Mouse (Mus musculus): ENCODE measurements at regions not wholly inside any gene's neighbourhood (a gene's known extent, or its start where the extent isn't known, plus 50 kb on each side); places are given as distances from the start of the nearest gene placed in this dataset.

GRCm38 (mm10) chr1:114287349-114287748 is 1397.2 kb upstream of the Cntnap5a start:
- H3K27me3 ChIP-seq (ENCODE audit: control insufficient read depth, insufficient read depth, low read length): no peaks in the 10 kb centered on the region
- H3K9me3 ChIP-seq (ENCODE audit: control insufficient read depth, low read length): no peaks in the 10 kb centered on the region
- H3K4me3 ChIP-seq (replicated peaks; ENCODE audit: low read length): no peak overlapping the region
- no peaks in the 10 kb centered on the region for H3K36me3 ChIP-seq (ENCODE audit: control insufficient read depth, insufficient read depth, low read length)
- H3K27ac ChIP-seq (replicated peaks; ENCODE audit: low read depth, low read length): no peak overlapping the region
- DNase-seq (ENCODE audit: low spot score) (no peak), ATAC-seq (ENCODE audit: low FRiP score, low read depth) (no peak)
- 91% methylated on average over 2 of the region's 2 CpGs for WGBS
- H3K4me2 ChIP-seq (replicated peaks; ENCODE audit: low read depth, low read length, severe bottlenecking): no peak overlapping the region
- no peak for TF ChIP-seq POLR2A (IDR thresholded peaks at IDR 0.05; ENCODE audit: borderline replicate concordance, extremely low read depth, insufficient read depth, insufficient read length)
- no peaks in the 10 kb centered on the region for H3K4me1 ChIP-seq (ENCODE audit: control insufficient read depth, insufficient read depth, low read length)
- no peak overlapping the region for H3K9ac ChIP-seq (ENCODE audit: low read depth, low read length, severe bottlenecking)

DNA sequence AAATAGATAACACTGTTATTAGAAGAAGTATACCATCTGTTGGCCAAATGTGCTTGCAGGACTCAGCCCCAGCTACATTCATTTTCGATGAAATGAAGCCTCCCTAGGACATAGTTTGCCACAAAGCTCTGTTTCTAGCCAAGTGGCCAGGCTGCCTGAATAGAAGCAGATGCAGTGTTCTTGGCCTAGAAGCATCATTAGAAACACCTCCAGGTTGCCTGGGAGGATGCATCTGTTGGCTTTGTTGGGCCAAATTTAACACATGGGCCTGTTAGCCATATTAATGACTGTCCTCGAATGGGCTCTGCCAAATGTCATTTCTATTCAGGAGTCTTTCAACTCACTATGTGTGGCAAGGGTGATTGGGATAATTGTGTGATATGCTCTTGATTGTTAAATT is 1354.0 kb upstream of the Cntnap5a start:
- Histone ChIP-seq H3K9me3 (ENCODE audit: control insufficient read depth, low read length) (no peaks in the 10 kb centered on the region), H3K27ac (replicated peaks; ENCODE audit: low read depth, low read length) (no peak overlapping the region), H3K27me3 (ENCODE audit: control insufficient read depth, insufficient read depth, low read length) (no peaks in the 10 kb centered on the region), H3K4me2 (replicated peaks; ENCODE audit: low read depth, low read length, severe bottlenecking) (no peak overlapping the region), H3K4me3 (replicated peaks; ENCODE audit: low read length) (no peak overlapping the region), H3K36me3 (ENCODE audit: control insufficient read depth, insufficient read depth, low read length) (no peaks in the 10 kb centered on the region), H3K4me1 (ENCODE audit: control insufficient read depth, insufficient read depth, low read length) (no peaks in the 10 kb centered on the region), H3K9ac (ENCODE audit: low read depth, low read length, severe bottlenecking) (no peak overlapping the region)
- ATAC-seq (ENCODE audit: low FRiP score, low read depth) (no peak), DNase-seq (ENCODE audit: low spot score) (no peak)
- TF ChIP-seq POLR2A (IDR thresholded peaks at IDR 0.05; ENCODE audit: borderline replicate concordance, extremely low read depth, insufficient read depth, insufficient read length): no peak
- 74% methylated on average over 2 of the region's 2 CpGs for WGBS

DNA sequence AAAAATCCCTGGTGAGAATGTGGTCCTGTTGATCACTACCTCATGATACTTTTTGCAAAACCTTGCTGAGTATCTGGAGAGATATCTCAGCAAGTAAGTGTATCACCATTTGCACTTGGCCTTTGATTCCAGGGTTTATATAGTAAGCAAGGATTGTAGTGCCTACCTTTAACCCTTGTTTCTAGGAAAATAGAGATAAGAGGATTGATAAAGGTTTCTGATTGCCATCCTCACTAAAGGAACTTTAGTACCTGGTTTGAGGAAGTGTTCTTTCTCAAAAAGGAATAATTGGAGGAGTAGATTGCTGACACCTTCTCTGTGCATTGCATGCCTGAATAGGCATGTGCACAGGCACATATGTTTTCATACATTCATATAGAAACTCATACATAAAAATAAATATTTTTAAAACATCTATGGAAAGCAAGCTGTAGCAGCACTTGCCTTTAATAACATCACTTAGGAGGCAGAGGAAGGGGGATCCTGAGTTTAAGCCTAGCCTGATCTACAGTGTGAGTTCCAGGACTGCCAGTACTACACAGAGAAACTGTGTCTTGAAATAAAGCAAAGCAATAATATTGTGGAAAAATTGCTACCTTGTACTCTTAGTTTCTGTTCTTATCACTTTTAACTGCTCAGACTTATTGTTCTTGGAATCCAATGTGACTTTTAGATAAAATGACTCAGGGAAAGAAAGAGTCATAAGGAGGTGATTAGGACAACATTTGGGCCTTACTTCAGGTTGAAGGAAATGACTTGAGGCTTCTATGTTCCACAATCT is 1326.2 kb upstream of the Cntnap5a start:
- no peaks in the 10 kb centered on the region for H3K27me3 ChIP-seq (ENCODE audit: control insufficient read depth, insufficient read depth, low read length)
- no peak for DNase-seq (ENCODE audit: low spot score)
- H3K4me2 ChIP-seq (replicated peaks; ENCODE audit: low read depth, low read length, severe bottlenecking): no peak overlapping the region
- no peaks in the 10 kb centered on the region for H3K36me3 ChIP-seq (ENCODE audit: control insufficient read depth, insufficient read depth, low read length)
- no peak overlapping the region for H3K4me3 ChIP-seq (replicated peaks; ENCODE audit: low read length)
- TF ChIP-seq POLR2A (IDR thresholded peaks at IDR 0.05; ENCODE audit: borderline replicate concordance, extremely low read depth, insufficient read depth, insufficient read length): no peak
- no peak overlapping the region for H3K9ac ChIP-seq (ENCODE audit: low read depth, low read length, severe bottlenecking)
- no peaks in the 10 kb centered on the region for H3K9me3 ChIP-seq (ENCODE audit: control insufficient read depth, low read length)
- H3K4me1 ChIP-seq (ENCODE audit: control insufficient read depth, insufficient read depth, low read length): no peaks in the 10 kb centered on the region
- ATAC-seq (ENCODE audit: low FRiP score, low read depth): no peak
- H3K27ac ChIP-seq (replicated peaks; ENCODE audit: low read depth, low read length): no peak overlapping the region

GRCm38 (mm10) chr1:114392034-114392433 is 1292.5 kb upstream of the Cntnap5a start:
- Histone ChIP-seq H3K4me1 (ENCODE audit: control insufficient read depth, insufficient read depth, low read length) (no peaks in the 10 kb centered on the region), H3K27me3 (ENCODE audit: control insufficient read depth, insufficient read depth, low read length) (no peaks in the 10 kb centered on the region), H3K9ac (ENCODE audit: low read depth, low read length, severe bottlenecking) (no peak overlapping the region), H3K27ac (replicated peaks; ENCODE audit: low read depth, low read length) (no peak overlapping the region), H3K4me3 (replicated peaks; ENCODE audit: low read length) (no peak overlapping the region), H3K36me3 (ENCODE audit: control insufficient read depth, insufficient read depth, low read length) (no peaks in the 10 kb centered on the region), H3K4me2 (replicated peaks; ENCODE audit: low read depth, low read length, severe bottlenecking) (no peak overlapping the region), H3K9me3 (ENCODE audit: control insufficient read depth, low read length) (no peaks in the 10 kb centered on the region)
- TF ChIP-seq POLR2A (IDR thresholded peaks at IDR 0.05; ENCODE audit: borderline replicate concordance, extremely low read depth, insufficient read depth, insufficient read length): no peak
- ATAC-seq (ENCODE audit: low FRiP score, low read depth): no peak
- DNase-seq (ENCODE audit: low spot score): peak; percentile 22
- WGBS: 49% methylated on average over 3 of the region's 3 CpGs
